Mouse (Mus musculus): ENCODE measurements around the gene Uba7. TPM values are rescaled to one million over a fixed set of nuclear protein-coding genes. Genes with fewer than 3 reads are reported as not detected.
A peak's percentile ranks its signal among the peaks of the same experiment; 100 is the strongest.

Gene Uba7
- polyA plus RNA-seq, 1 experiment from 2014 or later, result 24.1 TPM

GRCm38 (mm10) chr9:107984052-107984753, 8.9 kb downstream of the Uba7 start:
- Histone ChIP-seq H3K27me3 (ENCODE audit: control insufficient read depth, insufficient read depth, low read length) (no peaks in the 10 kb centered on the region), H3K27ac (ENCODE audit: low read length) (peak overlapping the region; percentile 99), H3K9ac (ENCODE audit: low read length) (peak overlapping the region; percentile 81), H3K36me3 (ENCODE audit: control insufficient read depth, insufficient read depth) (peaks cover 4% of the 10 kb centered on the region; the same call in 1 of the 2 replicates), H3K4me1 (ENCODE audit: control insufficient read depth, insufficient read depth, low read length) (peaks cover 49% of the 10 kb centered on the region), H3K9me3 (replicated peaks; ENCODE audit: control insufficient read depth, low read length) (no peaks in the 10 kb centered on the region), H3K4me3 (ENCODE audit: low read length) (peak overlapping the region; percentile 83), H3K4me2 (ENCODE audit: low read depth, low read length) (peak overlapping the region; percentile 88)
- whole genome bisulfite sequencing, result 45% methylated on average over 19 of the region's 19 CpGs
- no peak for ATAC-seq (replicated peaks; ENCODE audit: extremely low read depth, insufficient read depth, low FRiP score)

GRCm38 (mm10) chr9:107984754-107985055, 9.4 kb downstream of the Uba7 start:
- Histone ChIP-seq H3K4me2 (ENCODE audit: low read depth, low read length) (peak overlapping the region; percentile 88), H3K9ac (ENCODE audit: low read length) (peak overlapping the region; percentile 81), H3K36me3 (ENCODE audit: control insufficient read depth, insufficient read depth) (peaks cover 2% of the 10 kb centered on the region; the same call in 1 of the 2 replicates), H3K4me3 (ENCODE audit: low read length) (peak overlapping the region; percentile 83), H3K4me1 (ENCODE audit: control insufficient read depth, insufficient read depth, low read length) (peaks cover 49% of the 10 kb centered on the region), H3K9me3 (replicated peaks; ENCODE audit: control insufficient read depth, low read length) (no peaks in the 10 kb centered on the region), H3K27ac (ENCODE audit: low read length) (peak overlapping the region; percentile 99), H3K27me3 (ENCODE audit: control insufficient read depth, insufficient read depth, low read length) (no peaks in the 10 kb centered on the region)
- no peak for ATAC-seq (replicated peaks; ENCODE audit: extremely low read depth, insufficient read depth, low FRiP score)
- 38% methylated on average over 9 of the region's 9 CpGs for WGBS

- Histone ChIP-seq H3K4me2 (ENCODE audit: low read depth, low read length) (peak within 1 kb of the TSS; percentile 88), H3K27ac (ENCODE audit: low read length) (peak within 1 kb of the TSS; percentile 99), H3K9ac (ENCODE audit: low read length) (peak within 1 kb of the TSS; percentile 81), H3K27me3 (ENCODE audit: control insufficient read depth, insufficient read depth, low read length) (no peaks in the 10 kb centered on the region), H3K4me1 (ENCODE audit: control insufficient read depth, insufficient read depth, low read length) (peaks cover 49% of the 10 kb centered on the region), H3K4me3 (ENCODE audit: low read length) (peak within 1 kb of the TSS; percentile 83), H3K36me3 (ENCODE audit: control insufficient read depth, insufficient read depth) (no peaks in the 10 kb centered on the region), H3K9me3 (replicated peaks; ENCODE audit: control insufficient read depth, low read length) (no peaks in the 10 kb centered on the region)
- WGBS, result under 1% methylated on average over 52 of the region's 58 CpGs
- ATAC-seq (replicated peaks; ENCODE audit: extremely low read depth, insufficient read depth, low FRiP score), result peak; percentile 63
These were observed 10.1 kb downstream of the Uba7 start, which contains the start of gene Inka1 for GRCm38 (mm10) chr9:107985131-107986119. Inka1 (minus strand) TSS chr9:107985879.

- peak overlapping the region; percentile 83 for H3K4me3 ChIP-seq (ENCODE audit: low read length)
- peak overlapping the region; percentile 88 for H3K4me2 ChIP-seq (ENCODE audit: low read depth, low read length)
- H3K27me3 ChIP-seq (ENCODE audit: control insufficient read depth, insufficient read depth, low read length), result no peaks in the 10 kb centered on the region
- H3K9ac ChIP-seq (ENCODE audit: low read length), result peak overlapping the region; percentile 81
- no peaks in the 10 kb centered on the region for H3K36me3 ChIP-seq (ENCODE audit: control insufficient read depth, insufficient read depth)
- no peaks in the 10 kb centered on the region for H3K9me3 ChIP-seq (replicated peaks; ENCODE audit: control insufficient read depth, low read length)
- H3K27ac ChIP-seq (ENCODE audit: low read length), result peak overlapping the region; percentile 99
- ATAC-seq (replicated peaks; ENCODE audit: extremely low read depth, insufficient read depth, low FRiP score), result 0 out of 2 replicates have a peak, but pooled peaks have one; percentile 11
- peaks cover 40% of the 10 kb centered on the region for H3K4me1 ChIP-seq (ENCODE audit: control insufficient read depth, insufficient read depth, low read length)
- WGBS, result 1% methylated on average over 18 of the region's 18 CpGs
These were observed 11.1 kb downstream of the Uba7 start for GRCm38 (mm10) chr9:107986376-107986775.

GRCm38 (mm10) chr9:107987950-107988349, 12.6 kb downstream of the Uba7 start:
- no peaks in the 10 kb centered on the region for H3K36me3 ChIP-seq (ENCODE audit: control insufficient read depth, insufficient read depth)

GRCm38 (mm10) chr9:107992197-107992596, 16.9 kb downstream of the Uba7 start, which contains the start of gene Cdhr4:
Cdhr4 (plus strand) TSS chr9:107992497.
- Histone ChIP-seq H3K27me3 (ENCODE audit: control insufficient read depth, insufficient read depth, low read length) (no peaks in the 10 kb centered on the region), H3K9me3 (replicated peaks; ENCODE audit: control insufficient read depth, low read length) (no peaks in the 10 kb centered on the region), H3K9ac (ENCODE audit: low read length) (no peak within 1 kb of the TSS), H3K4me2 (ENCODE audit: low read depth, low read length) (no peak within 1 kb of the TSS), H3K4me3 (ENCODE audit: low read length) (no peak within 1 kb of the TSS), H3K4me1 (ENCODE audit: control insufficient read depth, insufficient read depth, low read length) (no peaks in the 10 kb centered on the region; the same call in 1 of the 2 replicates), H3K27ac (ENCODE audit: low read length) (no peak within 1 kb of the TSS), H3K36me3 (ENCODE audit: control insufficient read depth, insufficient read depth) (no peaks in the 10 kb centered on the region)
- no peak for ATAC-seq (replicated peaks; ENCODE audit: extremely low read depth, insufficient read depth, low FRiP score)
- WGBS, result 72% methylated on average over 2 of the region's 2 CpGs

More at GRCm38 (mm10) chr9:107987950-107988349, 12.6 kb downstream of the Uba7 start:
- 65% methylated on average over 3 of the region's 3 CpGs for WGBS
- H3K4me3 ChIP-seq (ENCODE audit: low read length), result no peak overlapping the region
- H3K27ac ChIP-seq (ENCODE audit: low read length), result no peak overlapping the region
- no peaks in the 10 kb centered on the region for H3K9me3 ChIP-seq (replicated peaks; ENCODE audit: control insufficient read depth, low read length)
- no peak overlapping the region for H3K4me2 ChIP-seq (ENCODE audit: low read depth, low read length)
- no peak overlapping the region for H3K9ac ChIP-seq (ENCODE audit: low read length)
- H3K4me1 ChIP-seq (ENCODE audit: control insufficient read depth, insufficient read depth, low read length), result peaks cover 25% of the 10 kb centered on the region
- H3K27me3 ChIP-seq (ENCODE audit: control insufficient read depth, insufficient read depth, low read length), result no peaks in the 10 kb centered on the region
- no peak for ATAC-seq (replicated peaks; ENCODE audit: extremely low read depth, insufficient read depth, low FRiP score)

GRCm38 (mm10) chr9:107993013-107993412, 17.7 kb downstream of the Uba7 start:
- Histone ChIP-seq H3K27ac (ENCODE audit: low read length) (no peak overlapping the region), H3K4me2 (ENCODE audit: low read depth, low read length) (no peak overlapping the region), H3K4me1 (ENCODE audit: control insufficient read depth, insufficient read depth, low read length) (no peaks in the 10 kb centered on the region; the same call in 1 of the 2 replicates), H3K4me3 (ENCODE audit: low read length) (no peak overlapping the region), H3K9me3 (replicated peaks; ENCODE audit: control insufficient read depth, low read length) (no peaks in the 10 kb centered on the region), H3K9ac (ENCODE audit: low read length) (no peak overlapping the region), H3K36me3 (ENCODE audit: control insufficient read depth, insufficient read depth) (no peaks in the 10 kb centered on the region), H3K27me3 (ENCODE audit: control insufficient read depth, insufficient read depth, low read length) (no peaks in the 10 kb centered on the region)
- WGBS, result 85% methylated on average over 11 of the region's 11 CpGs
- 0 out of 2 replicates have a peak, but pooled peaks have one; percentile 8 for ATAC-seq (replicated peaks; ENCODE audit: extremely low read depth, insufficient read depth, low FRiP score)

- no peak overlapping the region for H3K9ac ChIP-seq (ENCODE audit: low read length)
- H3K9me3 ChIP-seq (replicated peaks; ENCODE audit: control insufficient read depth, low read length), result no peaks in the 10 kb centered on the region
- no peaks in the 10 kb centered on the region for H3K36me3 ChIP-seq (ENCODE audit: control insufficient read depth, insufficient read depth)
- H3K4me1 ChIP-seq (ENCODE audit: control insufficient read depth, insufficient read depth, low read length), result no peaks in the 10 kb centered on the region; the same call in 1 of the 2 replicates
- no peak overlapping the region for H3K4me2 ChIP-seq (ENCODE audit: low read depth, low read length)
- no peak overlapping the region for H3K4me3 ChIP-seq (ENCODE audit: low read length)
- 24% methylated on average over 2 of the region's 2 CpGs for WGBS
- no peak for ATAC-seq (replicated peaks; ENCODE audit: extremely low read depth, insufficient read depth, low FRiP score)
- H3K27me3 ChIP-seq (ENCODE audit: control insufficient read depth, insufficient read depth, low read length), result no peaks in the 10 kb centered on the region
- peak overlapping the region; percentile 18 for H3K27ac ChIP-seq (ENCODE audit: low read length)
These were observed 19.2 kb downstream of the Uba7 start for GRCm38 (mm10) chr9:107994464-107994863.
